Mouse (Mus musculus) MEL (cell line): Measurements from ENCODE around the gene Syn3. TPM values are rescaled to one million over a fixed set of nuclear protein-coding genes. Genes with fewer than 3 reads are reported as not detected.

Source experiments
- DNase-seq: peaks from one replicate; pipeline ENCODE4 v3.0.0; 2011; ENCODE audit warnings: low read depth, low spot score
- H3K27ac ChIP-seq: 2 replicates; pipeline ENCODE4 v1.5.1; 2012; ENCODE audit warnings: low read depth, mild to moderate bottlenecking, control low read depth, low read length, moderate library complexity; ENCODE audit not compliant: control insufficient read depth
- H3K27me3 ChIP-seq, 2 experiments: fragments of 150-350 bp in 1 of 2; sonication (generic) in 1 of 2; 2 replicates each; pipeline ENCODE4 v1.6.1; 2012; ENCODE audit warnings: low read length in 2 of 2, mild to moderate bottlenecking in 2 of 2, improper control_type of control experiment in 1 of 2, moderate library complexity in 1 of 2; ENCODE audit not compliant: insufficient read depth in 2 of 2, control insufficient read depth in 1 of 2
- H3K36me3 ChIP-seq, 2 experiments: 2 replicates each; pipeline ENCODE4 v1.6.1; 2012 to 2014; ENCODE audit warnings: low read length in 2 of 2, improper control_type of control experiment in 1 of 2, inconsistent platforms in 1 of 2, mild to moderate bottlenecking in 1 of 2; ENCODE audit not compliant: insufficient read depth in 2 of 2, control insufficient read depth in 1 of 2
- H3K4me1 ChIP-seq, 2 experiments: fragments of 150-350 bp in 1 of 2; sonication (generic) in 1 of 2; 2 replicates each; pipeline ENCODE4 v1.6.1; 2012; ENCODE audit warnings: low read length in 2 of 2, improper control_type of control experiment in 1 of 2, mild to moderate bottlenecking in 1 of 2; ENCODE audit not compliant: insufficient read depth in 2 of 2, control insufficient read depth in 1 of 2
- H3K4me3 ChIP-seq, 2 experiments: fragments of 150-350 bp in 1 of 2; sonication (generic) in 1 of 2; 2 replicates each; pipeline ENCODE4 v1.5.1; 2012; ENCODE audit warnings: low read depth in 2 of 2, low read length in 2 of 2, mild to moderate bottlenecking in 2 of 2, moderate library complexity in 2 of 2, control low read depth in 1 of 2, improper control_type of control experiment in 1 of 2; ENCODE audit not compliant: control insufficient read depth in 1 of 2, insufficient read depth in 1 of 2
- H3K79me2 ChIP-seq: 2 replicates; pipeline ENCODE4 v1.6.1; 2012; ENCODE audit warnings: mild to moderate bottlenecking, low read length, moderate library complexity; ENCODE audit not compliant: control insufficient read depth, poor library complexity, insufficient read depth
- H3K9ac ChIP-seq: 2 replicates; pipeline ENCODE4 v1.6.1; 2012; ENCODE audit warnings: low read depth, mild to moderate bottlenecking, control low read depth, low read length, moderate library complexity; ENCODE audit not compliant: control insufficient read depth, poor library complexity, severe bottlenecking
- H3K9me3 ChIP-seq: fragments of 150-350 bp; sonication (generic); replicated peaks from 2 replicates; pipeline ENCODE4 v1.6.1; 2012; ENCODE audit warnings: mild to moderate bottlenecking, low read length, improper control_type of control experiment, moderate library complexity; ENCODE audit not compliant: insufficient read depth
- CTCF ChIP-seq, 3 experiments: IDR thresholded peaks in 2 of 3; conservative IDR thresholded peaks in 1 of 3; 2 replicates each; pipeline ENCODE4 v1.5.1; 2011 to 2012; ENCODE audit warnings: low read length in 3 of 3, low read depth in 2 of 3, mild to moderate bottlenecking in 2 of 3, improper control_type of control experiment in 1 of 3, inconsistent platforms in 1 of 3, mixed read lengths in 1 of 3, moderate library complexity in 1 of 3; ENCODE audit not compliant: control insufficient read depth in 1 of 3, insufficient read depth in 1 of 3, poor library complexity in 1 of 3, severe bottlenecking in 1 of 3
- E2F4 ChIP-seq: IDR thresholded peaks from 2 replicates; pipeline ENCODE4 v1.6.1; 2011; ENCODE audit warnings: low read depth, low read length, improper control_type of control experiment, borderline replicate concordance
- GATA1 ChIP-seq: IDR thresholded peaks from 2 replicates; pipeline ENCODE4 v1.6.1; 2011; ENCODE audit warnings: low read depth, low read length, improper control_type of control experiment
- KAT2A ChIP-seq: conservative IDR thresholded peaks from 2 replicates; pipeline ENCODE4 v1.6.1; 2012; ENCODE audit warnings: low read depth, low read length, improper control_type of control experiment, inconsistent platforms
- MAFK ChIP-seq: IDR thresholded peaks from 2 replicates; pipeline ENCODE4 v1.6.1; 2011; ENCODE audit warnings: low read depth, mild to moderate bottlenecking, low read length, improper control_type of control experiment, borderline replicate concordance
- MAZ ChIP-seq: IDR thresholded peaks from 2 replicates; pipeline ENCODE4 v1.6.1; 2012; ENCODE audit warnings: low read depth, mild to moderate bottlenecking, inconsistent platforms, low read length, improper control_type of control experiment
- MXI1 ChIP-seq: IDR thresholded peaks from 2 replicates; pipeline ENCODE4 v1.6.1; 2011; ENCODE audit warnings: mild to moderate bottlenecking, low read depth, low read length, improper control_type of control experiment
- NELFE ChIP-seq: IDR thresholded peaks from 2 replicates; pipeline ENCODE4 v1.6.1; 2011; ENCODE audit warnings: low read depth, low read length, improper control_type of control experiment
- POLR2A ChIP-seq, 2 experiments: IDR thresholded peaks; 2 replicates each; pipeline ENCODE4 v1.6.1; 2011 to 2012; ENCODE audit warnings: low read length in 2 of 2, mild to moderate bottlenecking in 2 of 2, control low read depth in 1 of 2, improper control_type of control experiment in 1 of 2, low read depth in 1 of 2, moderate library complexity in 1 of 2; ENCODE audit not compliant: control insufficient read depth in 1 of 2, insufficient read depth in 1 of 2, poor library complexity in 1 of 2
- POLR2AphosphoS2 ChIP-seq: IDR thresholded peaks from 2 replicates; pipeline ENCODE4 v1.6.1; 2011; ENCODE audit warnings: low read length, improper control_type of control experiment
- POLR2AphosphoS5 ChIP-seq: IDR thresholded peaks from 2 replicates; pipeline ENCODE4 v1.6.1; 2012; ENCODE audit warnings: low read depth, borderline replicate concordance, mild to moderate bottlenecking, inconsistent platforms, low read length, moderate library complexity, mixed read lengths
- RAD21 ChIP-seq: IDR thresholded peaks from 2 replicates; pipeline ENCODE4 v1.6.1; 2011; ENCODE audit warnings: mild to moderate bottlenecking, low read depth, low read length, improper control_type of control experiment
- RCOR1 ChIP-seq: IDR thresholded peaks from 2 replicates; pipeline ENCODE4 v1.6.1; 2012; ENCODE audit warnings: low read depth, mild to moderate bottlenecking, inconsistent platforms, low read length, improper control_type of control experiment
- SMC3 ChIP-seq: IDR thresholded peaks from 2 replicates; pipeline ENCODE4 v1.6.1; 2011; ENCODE audit warnings: low read depth, low read length, improper control_type of control experiment
- USF1 ChIP-seq: IDR thresholded peaks from 2 replicates; pipeline ENCODE4 v1.6.1; 2014; ENCODE audit warnings: low read depth, mild to moderate bottlenecking, inconsistent platforms, low read length, improper control_type of control experiment, moderate library complexity
- USF2 ChIP-seq, 2 experiments: IDR thresholded peaks; 2 replicates each; pipeline ENCODE4 v1.6.1; 2011 to 2012; ENCODE audit warnings: improper control_type of control experiment in 2 of 2, low read length in 2 of 2, borderline replicate concordance in 1 of 2, inconsistent platforms in 1 of 2, low read depth in 1 of 2, mild to moderate bottlenecking in 1 of 2; ENCODE audit not compliant: insufficient read depth in 1 of 2
- ZNF384 ChIP-seq: IDR thresholded peaks from 2 replicates; pipeline ENCODE4 v1.6.1; 2012; ENCODE audit warnings: low read depth, mild to moderate bottlenecking, inconsistent platforms, low read length, improper control_type of control experiment
- polyA plus RNA-seq, 2 experiments: library from polyadenylated mRNA; stranded (reverse) in 1 of 2; unstranded in 1 of 2; fragments of >175 nt in 1 of 2; fragments of >200 nt in 1 of 2; gene quantifications; 2 replicates each; pipeline versions ENCODE4 v1.2.1 to v1.2.4; 2012; ENCODE audit warnings: low replicate concordance in 2 of 2, low read depth in 1 of 2; ENCODE audit not compliant: insufficient read length in 2 of 2, insufficient read depth in 1 of 2, missing spikeins in 1 of 2
- total RNA-seq: library from RNA; depleted of rRNA; stranded (reverse); fragments of 300-350 nt; gene quantifications from 2 replicates; pipeline ENCODE4 v1.2.3, GENCODE M21; 2012

Syn3 gene
- total and polyA plus RNA-seq, 3 experiments = 0.06 TPM; not detected in 2

GRCm38 (mm10) chr10:86137589-86138173, 361.0 kb downstream of the Syn3 start:
- DNase-seq = no peak
- Histone ChIP-seq H3K36me3 (no peaks in the 10 kb centered on the region), H3K4me1 (no peaks in the 10 kb centered on the region), H3K4me3 (no peak overlapping the region), H3K9me3 (no peaks in the 10 kb centered on the region), H3K27me3 (no peaks in the 10 kb centered on the region), H3K9ac (no peak overlapping the region), H3K79me2 (no peaks in the 10 kb centered on the region), H3K27ac (no peak overlapping the region)
- no peak for TF ChIP-seq MAFK
- TF ChIP-seq ZNF384 = no peak
- no peak for TF ChIP-seq MAZ
- no peak for TF ChIP-seq POLR2AphosphoS5
- TF ChIP-seq POLR2AphosphoS2 = no peak
- TF ChIP-seq USF2 (IDR thresholded peaks at IDR 0.05; ENCODE audit: borderline replicate concordance in 1 of 2, insufficient read depth in 1 of 2, low read depth in 1 of 2, low read length in 2 of 2) = no peak
- no peak for TF ChIP-seq KAT2A
- no peak for TF ChIP-seq RAD21
- TF ChIP-seq GATA1 = no peak
- no peak for TF ChIP-seq CTCF (IDR thresholded peaks at IDR 0.05 in 2 of 3, conservative IDR thresholded peaks at IDR 0.05 in 1 of 3; ENCODE audit: control insufficient read depth in 1 of 3, insufficient read depth in 1 of 3, low read depth in 2 of 3, low read length in 3 of 3, poor library complexity in 1 of 3, severe bottlenecking in 1 of 3)
- no peak for TF ChIP-seq USF1
- TF ChIP-seq POLR2A (IDR thresholded peaks at IDR 0.05; ENCODE audit: control insufficient read depth in 1 of 2, insufficient read depth in 1 of 2, low read depth in 1 of 2, low read length in 2 of 2, poor library complexity in 1 of 2) = no peak
- no peak for TF ChIP-seq E2F4

GRCm38 (mm10) chr10:86137106-86137505, 361.6 kb downstream of the Syn3 start:
- Histone ChIP-seq H3K27ac (no peak overlapping the region), H3K4me1 (no peaks in the 10 kb centered on the region), H3K36me3 (no peaks in the 10 kb centered on the region), H3K27me3 (no peaks in the 10 kb centered on the region; a peak in 1 of 4 replicates), H3K9ac (no peak overlapping the region), H3K9me3 (no peaks in the 10 kb centered on the region), H3K79me2 (no peaks in the 10 kb centered on the region), H3K4me3 (no peak overlapping the region)
- TF ChIP-seq SMC3 (no peak), NELFE (no peak), MXI1 (no peak), RCOR1 (no peak)
- DNase-seq = no peak
